14 mouse cellular contexts compared by ENCODE assay signal in the genomic region with DNA sequence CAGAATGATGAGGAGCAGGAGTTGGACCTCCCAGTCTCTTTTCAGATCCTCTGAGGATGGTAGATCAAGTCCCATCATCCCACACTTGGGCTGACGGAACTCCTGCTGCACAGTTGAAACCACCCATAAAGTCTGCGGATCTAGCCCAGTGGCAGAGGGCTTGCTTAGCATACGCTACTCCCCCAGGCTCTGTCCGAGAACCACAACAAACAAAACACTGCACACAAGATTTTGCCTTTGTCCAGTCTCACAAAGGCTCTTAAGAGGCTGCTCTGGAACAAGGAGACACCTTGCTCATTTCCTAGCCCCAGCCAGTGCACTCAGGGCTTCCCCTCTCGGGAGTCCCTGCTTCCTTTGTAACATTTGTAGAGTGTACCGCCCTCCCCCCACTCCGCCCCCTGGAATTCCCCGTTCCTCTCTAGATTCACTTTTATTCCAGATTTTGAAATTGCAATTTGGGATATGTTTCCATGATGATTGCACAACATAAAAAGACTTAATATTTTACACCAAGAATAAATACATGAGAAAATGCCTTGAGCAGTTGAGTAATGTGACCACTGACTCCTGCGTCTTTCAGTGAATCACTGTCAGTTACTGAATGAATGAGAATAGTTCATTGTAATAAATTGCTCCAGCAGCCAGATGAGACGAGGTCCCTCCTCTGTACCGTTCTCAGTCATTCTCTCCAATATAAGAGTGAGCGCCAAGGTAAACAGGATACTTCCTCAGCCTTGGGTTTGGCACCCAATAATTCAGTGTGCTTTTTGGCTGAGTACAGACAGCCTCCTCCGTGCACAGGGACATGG.
DNase-seq lines count a peak whose midpoint lies in the region; ATAC-seq and TF ChIP-seq lines count a peak whose summit lies in the region.
"Had no signal": no experiment of that assay in that cellular context is flagged by ENCODE, and none has a peak within 500 bp of the region (broad histone marks: within the 10 kb centered on the region; RNA-seq: fewer than 3 reads in every experiment).

No protein-coding gene starts in this region.

- no peak overlapping the region for H3K9ac ChIP-seq in hindbrain, embryonic 14.5 days
- no peak overlapping the region for H3K9ac ChIP-seq in heart, embryonic 14.5 days (ENCODE audit: low read length)
- H3K9ac ChIP-seq in lung, postnatal 0 days (replicated peaks; ENCODE audit: low read depth), result no peak overlapping the region
- no peak overlapping the region for H3K9ac ChIP-seq in forebrain, embryonic 13.5 days
- H3K9ac ChIP-seq: neural tube, embryonic 13.5 days had no signal

- H3K4me2 ChIP-seq in hindbrain, embryonic 14.5 days (replicated peaks), result no peak overlapping the region
- no peak overlapping the region for H3K4me2 ChIP-seq in heart, embryonic 14.5 days (ENCODE audit: low read length)
- no peak overlapping the region for H3K4me2 ChIP-seq in lung, postnatal 0 days (replicated peaks; ENCODE audit: low read depth, low read length)
- no peak overlapping the region for H3K4me2 ChIP-seq in forebrain, embryonic 13.5 days
- H3K4me2 ChIP-seq: neural tube, embryonic 13.5 days had no signal

- no peaks in the 10 kb centered on the region for H3K36me3 ChIP-seq in hindbrain, embryonic 10.5 days
- H3K36me3 ChIP-seq in hindbrain, embryonic 14.5 days (replicated peaks; ENCODE audit: control insufficient read depth, insufficient read depth), result no peaks in the 10 kb centered on the region
- no peaks in the 10 kb centered on the region for H3K36me3 ChIP-seq in heart, embryonic 14.5 days (ENCODE audit: control insufficient read depth, insufficient read depth, low read length)
- H3K36me3 ChIP-seq in lung, postnatal 0 days (ENCODE audit: insufficient read depth, low read length), result no peaks in the 10 kb centered on the region
- H3K36me3 ChIP-seq in forebrain, embryonic 13.5 days (ENCODE audit: poor library complexity, severe bottlenecking), result no peaks in the 10 kb centered on the region
- H3K36me3 ChIP-seq: neural tube, embryonic 13.5 days had no signal

- WGBS in hindbrain, embryonic 10.5 days, result 67% methylated on average over 13 of the region's 13 CpGs
- WGBS in hindbrain, embryonic 14.5 days, result 56% methylated on average over 13 of the region's 13 CpGs
- WGBS in heart, embryonic 14.5 days, result 67% methylated on average over 13 of the region's 13 CpGs
- WGBS in lung, postnatal 0 days, result 32% methylated on average over 13 of the region's 13 CpGs
- WGBS in forebrain, embryonic 13.5 days, result 62% methylated on average over 13 of the region's 13 CpGs

- peak overlapping the region; percentile 56; the same call in 1 of the 2 replicates for H3K27ac ChIP-seq in hindbrain, embryonic 10.5 days
- no peak overlapping the region for H3K27ac ChIP-seq in hindbrain, embryonic 14.5 days
- H3K27ac ChIP-seq in heart, embryonic 14.5 days (replicated peaks in 1 of 2; ENCODE audit: control insufficient read depth in 1 of 2, insufficient read depth in 1 of 2, low read depth in 2 of 2, low read length in 2 of 2), result peak overlapping the region in 1 of 2 experiments; percentile 27; a peak in 3 of 4 replicates
- no peak overlapping the region for H3K27ac ChIP-seq in lung, postnatal 0 days (ENCODE audit: low read length)
- H3K27ac ChIP-seq in forebrain, embryonic 13.5 days, result no peak overlapping the region
- H3K27ac ChIP-seq: hindbrain, postnatal 0 days; neural tube, embryonic 13.5 days had no signal

- H3K27me3 ChIP-seq in hindbrain, embryonic 10.5 days (ENCODE audit: insufficient read depth, poor library complexity, severe bottlenecking), result no peaks in the 10 kb centered on the region
- no peaks in the 10 kb centered on the region for H3K27me3 ChIP-seq in hindbrain, embryonic 14.5 days (ENCODE audit: control insufficient read depth, insufficient read depth, low read length)
- no peaks in the 10 kb centered on the region for H3K27me3 ChIP-seq in heart, embryonic 14.5 days (ENCODE audit: control insufficient read depth, insufficient read depth, low read length)
- H3K27me3 ChIP-seq in lung, postnatal 0 days (replicated peaks; ENCODE audit: insufficient read depth, low read length), result no peaks in the 10 kb centered on the region
- no peaks in the 10 kb centered on the region for H3K27me3 ChIP-seq in forebrain, embryonic 13.5 days
- H3K27me3 ChIP-seq: neural tube, embryonic 13.5 days had no signal

- H3K4me3 ChIP-seq in hindbrain, embryonic 10.5 days, result no peak overlapping the region
- H3K4me3 ChIP-seq in hindbrain, embryonic 14.5 days (replicated peaks; ENCODE audit: low read length), result no peak overlapping the region
- no peak overlapping the region for H3K4me3 ChIP-seq in heart, embryonic 14.5 days (ENCODE audit: control insufficient read depth in 1 of 2, insufficient read depth in 1 of 2, low read depth in 1 of 2, low read length in 2 of 2)
- H3K4me3 ChIP-seq in lung, postnatal 0 days (ENCODE audit: low read depth, low read length), result no peak overlapping the region
- H3K4me3 ChIP-seq in forebrain, embryonic 13.5 days, result no peak overlapping the region
- H3K4me3 ChIP-seq: neural tube, embryonic 13.5 days had no signal

- TF ChIP-seq EP300 in lung, postnatal 0 days (IDR thresholded peaks at IDR 0.05), result peak; percentile 48; the same call in 1 of the 2 replicates

- DNase-seq in hindbrain, embryonic 10.5 days (ENCODE audit: low spot score), result no peak
- DNase-seq in hindbrain, embryonic 14.5 days (ENCODE audit: low spot score), result no peak
- DNase-seq in R1 (ENCODE audit: low read depth, low spot score), result peak; percentile 17
- DNase-seq in lung, postnatal 0 days (ENCODE audit: low spot score), result peak; percentile 76
- DNase-seq in left cerebral cortex, adult 8-10 months (ENCODE audit: low spot score in 2 of 2), result no peak
- no peak for DNase-seq in urinary bladder, postnatal 4 days (ENCODE audit: low spot score in 2 of 2)
- DNase-seq: embryo, embryonic 11 days; right cerebral cortex, postnatal 4 days; thymus, postnatal 14 days had no signal

- TF ChIP-seq CTCF in lung, postnatal 0 days (IDR thresholded peaks at IDR 0.05), result no peak

- peaks cover 44% of the 10 kb centered on the region for H3K4me1 ChIP-seq in hindbrain, embryonic 10.5 days (replicated peaks)
- H3K4me1 ChIP-seq in hindbrain, embryonic 14.5 days (replicated peaks; ENCODE audit: control insufficient read depth, insufficient read depth, low read length), result no peaks in the 10 kb centered on the region
- peaks cover 13 to 28% of the 10 kb centered on the region in 2 experiments; a peak in 3 of 4 replicates for H3K4me1 ChIP-seq in heart, embryonic 14.5 days (ENCODE audit: control insufficient read depth in 2 of 2, insufficient read depth in 2 of 2, low read length in 2 of 2)
- H3K4me1 ChIP-seq in lung, postnatal 0 days (ENCODE audit: insufficient read depth, low read depth, low read length), result peaks cover 18% of the 10 kb centered on the region; the same call in 1 of the 2 replicates
- peaks cover 7% of the 10 kb centered on the region; the same call in 1 of the 2 replicates for H3K4me1 ChIP-seq in forebrain, embryonic 13.5 days

- H3K9me3 ChIP-seq in hindbrain, embryonic 10.5 days, result no peaks in the 10 kb centered on the region
- no peaks in the 10 kb centered on the region for H3K9me3 ChIP-seq in hindbrain, embryonic 14.5 days (ENCODE audit: control insufficient read depth, low read length)
- no peaks in the 10 kb centered on the region for H3K9me3 ChIP-seq in heart, embryonic 14.5 days (ENCODE audit: control insufficient read depth, low read length)
- no peaks in the 10 kb centered on the region for H3K9me3 ChIP-seq in lung, postnatal 0 days (ENCODE audit: low read length)
- no peaks in the 10 kb centered on the region for H3K9me3 ChIP-seq in forebrain, embryonic 13.5 days (replicated peaks)
- H3K9me3 ChIP-seq: neural tube, embryonic 13.5 days had no signal

- no peak for ATAC-seq in hindbrain, embryonic 14.5 days (ENCODE audit: low FRiP score)
- 0 out of 2 replicates have a peak, but pooled peaks have one; percentile 45 for ATAC-seq in heart, embryonic 14.5 days (ENCODE audit: insufficient number of reproducible peaks, insufficient read depth, low FRiP score, low read depth)
- ATAC-seq in lung, postnatal 0 days, result peak; percentile 40
- no peak for ATAC-seq in forebrain, embryonic 13.5 days
- ATAC-seq: forebrain, embryonic 16.5 days; hindbrain, postnatal 0 days had no signal

Comparison
In these comparisons a context has a peak if more than half of its experiments do, and no peak if none do; other contexts are left out.
1. DNase-seq: peak in R1 (single experiment) and lung, postnatal 0 days (single experiment); none in hindbrain, embryonic 10.5 days (single experiment), hindbrain, embryonic 14.5 days (single experiment), left cerebral cortex, adult 8-10 months (0 of 2) and urinary bladder, postnatal 4 days (0 of 2).
2. ATAC-seq: peak in heart, embryonic 14.5 days (single experiment) and lung, postnatal 0 days (single experiment); none in hindbrain, embryonic 14.5 days (single experiment) and forebrain, embryonic 13.5 days (single experiment).